Mouse (Mus musculus): ENCODE measurements around the gene Mctp2.

DNA sequence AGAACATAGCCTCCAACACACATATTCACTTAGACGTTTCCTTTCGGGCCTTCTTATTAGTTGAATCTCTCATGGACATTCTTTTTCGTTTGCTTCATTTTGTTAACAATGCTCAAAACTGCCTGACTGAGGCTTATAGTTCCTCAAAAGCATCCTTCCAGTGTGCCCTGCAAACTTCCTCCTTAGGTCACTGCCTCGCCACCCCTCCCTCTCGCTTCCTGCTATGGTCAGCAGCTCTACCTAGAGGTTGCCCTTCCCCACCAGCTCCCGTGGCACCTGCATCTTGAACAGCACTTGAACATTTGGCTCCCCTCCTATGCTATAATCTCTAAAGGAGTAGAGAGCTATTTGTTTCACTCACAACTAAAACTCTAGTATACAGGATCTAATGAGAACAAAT is 6.7 kb downstream of the Mctp2 start:
- TF ChIP-seq POLR2A (IDR thresholded peaks at IDR 0.05; ENCODE audit: borderline replicate concordance, control insufficient read depth, low read depth, low read length) (no peak), CTCF (IDR thresholded peaks at IDR 0.05; ENCODE audit: control insufficient read depth, insufficient read depth, low read length) (no peak; the same call in 1 of the 2 replicates)

Measured in bone marrow, adult 2 months (tissue).